Mouse (Mus musculus): Measurements from ENCODE around the gene Yjefn3.

DNA sequence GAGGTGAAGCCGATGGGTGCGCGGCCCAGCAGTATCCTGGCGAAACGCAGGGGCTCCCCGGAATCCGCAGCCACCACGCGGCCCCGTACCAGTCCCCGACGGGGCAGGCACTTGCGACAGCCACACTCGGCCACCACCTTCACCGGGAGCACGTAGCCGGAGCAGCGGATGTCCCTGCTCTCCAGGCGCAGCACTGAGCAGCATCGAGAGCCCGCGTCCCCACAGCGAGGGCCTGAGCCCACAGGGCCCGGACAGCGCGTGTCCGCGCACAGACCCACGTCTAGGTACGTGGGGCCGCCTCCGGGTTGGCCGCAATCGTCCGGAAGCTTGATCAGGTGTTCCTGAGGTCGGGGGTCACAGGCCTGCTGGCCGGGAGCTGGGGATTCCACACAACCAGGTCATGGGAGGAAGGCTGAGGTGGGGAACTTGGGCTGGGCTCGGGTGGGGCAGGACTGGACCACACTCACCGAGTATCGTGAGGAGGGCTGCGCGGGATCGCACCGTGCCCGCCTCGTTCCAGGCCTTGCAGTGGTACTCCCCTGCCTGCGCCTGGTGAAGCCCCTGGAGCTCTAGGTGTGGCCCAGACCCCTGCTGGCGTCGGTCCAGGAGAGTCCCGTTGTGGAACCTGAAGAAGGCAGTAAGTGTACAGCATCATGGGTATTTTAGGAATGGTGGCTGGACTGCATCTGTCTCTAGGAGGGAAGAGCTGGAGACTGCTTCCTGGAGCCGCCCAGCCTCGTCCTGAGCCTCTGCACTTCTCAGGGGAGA, 19.5 kb downstream of the Yjefn3 start:
- TF ChIP-seq CTCF (IDR thresholded peaks at IDR 0.05; ENCODE audit: insufficient read depth, low read depth, low read length) (no peak), POLR2A (IDR thresholded peaks at IDR 0.05; ENCODE audit: insufficient read depth, low read depth, low read length) (no peak)
